Comparison of ENCODE assay signal across 20 mouse cellular contexts in genomic region chr1:21486266-21486665, GRCm38 (mm10).
DNase-seq lines count a peak whose midpoint lies in the region; ATAC-seq and TF ChIP-seq lines count a peak whose summit lies in the region.
"Had no signal": no experiment of that assay in that cellular context is flagged by ENCODE, and none has a peak within 500 bp of the region (broad histone marks: within the 10 kb centered on the region; RNA-seq: fewer than 3 reads in every experiment).

No protein-coding gene starts in this region.

- no peak overlapping the region for H3K4me2 ChIP-seq in kidney, embryonic 15.5 days
- H3K4me2 ChIP-seq: forebrain, embryonic 15.5 days; hindbrain, embryonic 14.5 days; intestine, embryonic 15.5 days had no signal

- no peaks in the 10 kb centered on the region for H3K36me3 ChIP-seq in kidney, embryonic 15.5 days
- H3K36me3 ChIP-seq: forebrain, embryonic 15.5 days; hindbrain, embryonic 10.5 days; intestine, embryonic 15.5 days had no signal

- H3K27ac ChIP-seq in kidney, embryonic 15.5 days, result no peak overlapping the region
- peak overlapping the region; percentile 72 for H3K27ac ChIP-seq in gastrocnemius, adult 2 months
- H3K27ac ChIP-seq: forebrain, embryonic 15.5 days; hindbrain, embryonic 10.5 days; hindbrain, embryonic 14.5 days; intestine, embryonic 15.5 days had no signal

- intact Hi-C loops in gastrocnemius, adult 2 months (cut with DNase I), result loop anchor here (2.0 kb wide), 1 partner anchor 33 kb away; no protein-coding TSS in a partner anchor

- no peak overlapping the region for H3K4me3 ChIP-seq in kidney, embryonic 15.5 days (replicated peaks)
- H3K4me3 ChIP-seq in gastrocnemius, adult 2 months, result no peak overlapping the region
- H3K4me3 ChIP-seq: forebrain, embryonic 15.5 days; hindbrain, embryonic 10.5 days; intestine, embryonic 15.5 days had no signal

- H3K9ac ChIP-seq in kidney, embryonic 15.5 days, result no peak overlapping the region
- H3K9ac ChIP-seq: forebrain, embryonic 15.5 days; hindbrain, embryonic 14.5 days; intestine, embryonic 15.5 days had no signal

- ATAC-seq in kidney, embryonic 15.5 days (replicated peaks; ENCODE audit: low FRiP score), result peak; percentile 46; the same call in 1 of the 2 replicates
- ATAC-seq: activated CD4-positive, CD25-positive, alpha-beta regulatory T cell, adult 4 months; forebrain, embryonic 15.5 days; intestine, embryonic 15.5 days; Patski had no signal

- 0 out of 2 replicates have a peak, but pooled peaks cover 3% of the 10 kb centered on the region for H3K4me1 ChIP-seq in kidney, embryonic 15.5 days
- H3K4me1 ChIP-seq: forebrain, embryonic 15.5 days; hindbrain, embryonic 10.5 days; intestine, embryonic 15.5 days had no signal

- TF ChIP-seq CTCF in gastrocnemius, adult 2 months (IDR thresholded peaks at IDR 0.05), result no peak

- H3K27me3 ChIP-seq in kidney, embryonic 15.5 days, result no peaks in the 10 kb centered on the region
- H3K27me3 ChIP-seq: CH12.LX; forebrain, embryonic 15.5 days; intestine, embryonic 15.5 days; Patski had no signal

- whole genome bisulfite sequencing in kidney, embryonic 15.5 days, result 28% methylated on average over 5 of the region's 5 CpGs

- peak; percentile 63 for DNase-seq in gastrocnemius, adult 18-20 months (ENCODE audit: low spot score)
- no peak for DNase-seq in gastrocnemius, postnatal 4 days (ENCODE audit: low spot score in 2 of 2)
- DNase-seq in kidney, postnatal 25 days, result no peak
- DNase-seq in gastrocnemius, adult 2 months, result peak; percentile 65
- DNase-seq in gastrocnemius, postnatal 10 days, result peak; percentile 5
- DNase-seq in left cerebral cortex, adult 11 months (ENCODE audit: low spot score), result no peak
- no peak for DNase-seq in urinary bladder, postnatal 36 days (ENCODE audit: low spot score in 2 of 2)
- DNase-seq: adrenal gland, postnatal 14 days; cerebellum, adult 11-12 months; cerebellum, adult 9-10 months; cerebellum, postnatal 25 days; heart, postnatal 14 days had no signal

- H3K9me3 ChIP-seq in kidney, embryonic 15.5 days (replicated peaks), result no peaks in the 10 kb centered on the region
- H3K9me3 ChIP-seq: forebrain, embryonic 15.5 days; hindbrain, embryonic 10.5 days; intestine, embryonic 15.5 days had no signal

Comparison
In these comparisons a context has a peak if more than half of its experiments do, and no peak if none do; other contexts are left out.
1. DNase-seq: peak in gastrocnemius, adult 18-20 months (single experiment), gastrocnemius, adult 2 months (single experiment) and gastrocnemius, postnatal 10 days (single experiment); none in gastrocnemius, postnatal 4 days (0 of 2), kidney, postnatal 25 days (0 of 2), left cerebral cortex, adult 11 months (single experiment) and urinary bladder, postnatal 36 days (0 of 2).